Mouse (Mus musculus): ENCODE data around the gene Btbd1.

DNA sequence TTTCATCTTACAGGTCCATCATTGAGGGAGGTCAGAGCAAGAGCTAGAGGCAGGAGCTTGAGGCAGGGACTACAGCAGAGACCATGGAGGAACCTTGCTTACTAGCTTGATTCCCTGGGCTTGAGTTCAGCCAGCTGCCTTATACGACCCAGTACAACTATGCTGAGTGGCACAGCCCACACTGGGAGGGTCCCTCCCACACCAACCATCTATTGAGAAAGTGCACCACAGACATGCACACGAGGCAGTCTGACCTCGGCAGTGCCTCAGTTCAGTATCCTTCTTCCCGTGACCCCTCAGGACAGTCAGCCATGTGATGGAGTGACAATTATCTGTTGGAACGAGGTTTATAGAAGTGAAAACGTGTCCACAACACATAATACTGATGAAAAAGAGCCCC, 10.5 kb upstream of the Btbd1 start:
- TF ChIP-seq POLR2A (IDR thresholded peaks at IDR 0.05; ENCODE audit: insufficient read depth, low read depth, low read length) (no peak), CTCF (IDR thresholded peaks at IDR 0.05; ENCODE audit: insufficient read depth, low read depth, low read length) (no peak)
